Mouse (Mus musculus): ENCODE measurements around the gene Moxd1. TPM values are rescaled to one million over a fixed set of nuclear protein-coding genes. Genes with fewer than 3 reads are reported as not detected.
"Not testable (repeated sequence)": the region's sequence is repeated elsewhere in the genome, so short reads cannot be mapped to it uniquely, and the experiment has no call there.

Moxd1 gene
- polyA plus RNA-seq, 1 experiment from 2014 or later: 22.4 TPM

GRCm38 (mm10) chr10:24291611-24292010 is 68.3 kb downstream of the Moxd1 start:
- Histone ChIP-seq H3K27ac (no peak overlapping the region), H3K27me3 (ENCODE audit: insufficient read depth, poor library complexity, severe bottlenecking) (no peaks in the 10 kb centered on the region), H3K36me3 (no peaks in the 10 kb centered on the region), H3K4me3 (no peak overlapping the region), H3K9me3 (no peaks in the 10 kb centered on the region), H3K4me1 (replicated peaks) (peaks cover 5% of the 10 kb centered on the region; the same call in 1 of the 2 replicates)
- DNase-seq (ENCODE audit: low spot score): no peak
- 88% methylated on average over 8 of the region's 8 CpGs for WGBS

- Histone ChIP-seq H3K27ac (no peak overlapping the region), H3K36me3 (no peaks in the 10 kb centered on the region), H3K4me3 (no peak overlapping the region), H3K9me3 (no peaks in the 10 kb centered on the region), H3K4me1 (replicated peaks) (peaks cover 5% of the 10 kb centered on the region; the same call in 1 of the 2 replicates), H3K27me3 (ENCODE audit: insufficient read depth, poor library complexity, severe bottlenecking) (no peaks in the 10 kb centered on the region)
- no peak for DNase-seq (ENCODE audit: low spot score)
- 94% methylated on average over 1 of the region's 1 CpGs for whole genome bisulfite sequencing
Measured at GRCm38 (mm10) chr10:24292671-24293070, 69.4 kb downstream of the Moxd1 start.

GRCm38 (mm10) chr10:24296608-24297007 is 73.3 kb downstream of the Moxd1 start:
- no peaks in the 10 kb centered on the region for H3K36me3 ChIP-seq
- 64% methylated on average over 4 of the region's 4 CpGs for WGBS
- peaks cover 5% of the 10 kb centered on the region; the same call in 1 of the 2 replicates for H3K4me1 ChIP-seq (replicated peaks)
- no peak overlapping the region for H3K27ac ChIP-seq
- H3K9me3 ChIP-seq: no peaks in the 10 kb centered on the region
- no peak for DNase-seq (ENCODE audit: low spot score)
- no peaks in the 10 kb centered on the region for H3K27me3 ChIP-seq (ENCODE audit: insufficient read depth, poor library complexity, severe bottlenecking)
- no peak overlapping the region for H3K4me3 ChIP-seq

GRCm38 (mm10) chr10:24297792-24298191 is 74.5 kb downstream of the Moxd1 start:
- Histone ChIP-seq H3K36me3 (no peaks in the 10 kb centered on the region), H3K4me1 (replicated peaks) (peaks cover 5% of the 10 kb centered on the region; the same call in 1 of the 2 replicates), H3K27ac (no peak overlapping the region), H3K4me3 (no peak overlapping the region), H3K9me3 (no peaks in the 10 kb centered on the region), H3K27me3 (ENCODE audit: insufficient read depth, poor library complexity, severe bottlenecking) (no peaks in the 10 kb centered on the region)
- WGBS: 2% methylated on average over 1 of the region's 1 CpGs
- DNase-seq (ENCODE audit: low spot score): peak; percentile 64

GRCm38 (mm10) chr10:24298260-24299244 is 75.2 kb downstream of the Moxd1 start:
- no peaks in the 10 kb centered on the region for H3K9me3 ChIP-seq
- H3K4me1 ChIP-seq (replicated peaks): peaks cover 5% of the 10 kb centered on the region; the same call in 1 of the 2 replicates
- H3K27ac ChIP-seq: no peak overlapping the region
- peak; percentile 64 for DNase-seq (ENCODE audit: low spot score)
- WGBS: 48% methylated on average over 2 of the region's 2 CpGs
- H3K27me3 ChIP-seq (ENCODE audit: insufficient read depth, poor library complexity, severe bottlenecking): no peaks in the 10 kb centered on the region
- H3K36me3 ChIP-seq: no peaks in the 10 kb centered on the region
- H3K4me3 ChIP-seq: no peak overlapping the region

GRCm38 (mm10) chr10:24312191-24312611 is 88.9 kb downstream of the Moxd1 start:
- WGBS: 2% methylated on average over 9 of the region's 9 CpGs
- Histone ChIP-seq H3K27ac (no peak overlapping the region), H3K36me3 (no peaks in the 10 kb centered on the region), H3K27me3 (ENCODE audit: insufficient read depth, poor library complexity, severe bottlenecking) (no peaks in the 10 kb centered on the region), H3K9me3 (0 out of 2 replicates have a peak, but pooled peaks cover 3% of the 10 kb centered on the region), H3K4me1 (replicated peaks) (peaks cover 3% of the 10 kb centered on the region; the same call in 1 of the 2 replicates), H3K4me3 (no peak overlapping the region; the same call in 1 of the 2 replicates)
- DNase-seq (ENCODE audit: low spot score): peak; percentile 77

GRCm38 (mm10) chr10:24317126-24317836 is 94.0 kb downstream of the Moxd1 start:
- Histone ChIP-seq H3K4me3 (no peak overlapping the region), H3K36me3 (no peaks in the 10 kb centered on the region), H3K9me3 (no peaks in the 10 kb centered on the region), H3K27me3 (ENCODE audit: insufficient read depth, poor library complexity, severe bottlenecking) (no peaks in the 10 kb centered on the region), H3K27ac (no peak overlapping the region), H3K4me1 (replicated peaks) (peaks cover 7% of the 10 kb centered on the region; the same call in 1 of the 2 replicates)
- WGBS: 75% methylated on average over 19 of the region's 19 CpGs
- no peak for DNase-seq (ENCODE audit: low spot score)

- Histone ChIP-seq H3K27ac (no peak overlapping the region), H3K4me1 (replicated peaks) (peaks cover 7% of the 10 kb centered on the region; the same call in 1 of the 2 replicates), H3K9me3 (no peaks in the 10 kb centered on the region), H3K4me3 (no peak overlapping the region), H3K36me3 (no peaks in the 10 kb centered on the region), H3K27me3 (ENCODE audit: insufficient read depth, poor library complexity, severe bottlenecking) (no peaks in the 10 kb centered on the region)
- WGBS: 84% methylated on average over 3 of the region's 3 CpGs
- no peak for DNase-seq (ENCODE audit: low spot score)
Measured at GRCm38 (mm10) chr10:24320326-24320725, 97.0 kb downstream of the Moxd1 start.

GRCm38 (mm10) chr10:24323066-24323465 is 99.7 kb downstream of the Moxd1 start:
- Histone ChIP-seq H3K4me3 (no peak overlapping the region), H3K4me1 (replicated peaks) (no peaks in the 10 kb centered on the region), H3K36me3 (no peaks in the 10 kb centered on the region), H3K27ac (no peak overlapping the region), H3K9me3 (no peaks in the 10 kb centered on the region), H3K27me3 (ENCODE audit: insufficient read depth, poor library complexity, severe bottlenecking) (no peaks in the 10 kb centered on the region)
- DNase-seq (ENCODE audit: low spot score): no peak
- 93% methylated on average over 4 of the region's 4 CpGs for WGBS

- not testable (repeated sequence) for H3K4me3 ChIP-seq; H3K9me3 ChIP-seq; H3K36me3 ChIP-seq; H3K27ac ChIP-seq; H3K27me3 ChIP-seq (ENCODE audit: insufficient read depth, poor library complexity, severe bottlenecking); H3K4me1 ChIP-seq (replicated peaks); DNase-seq (ENCODE audit: low spot score)
- 40% methylated on average over 8 of the region's 8 CpGs for WGBS
Measured at GRCm38 (mm10) chr10:24327265-24327664, 103.9 kb downstream of the Moxd1 start.

GRCm38 (mm10) chr10:24332799-24333198 is 109.5 kb downstream of the Moxd1 start:
- Histone ChIP-seq H3K27me3 (ENCODE audit: insufficient read depth, poor library complexity, severe bottlenecking) (no peaks in the 10 kb centered on the region), H3K4me1 (replicated peaks) (no peaks in the 10 kb centered on the region), H3K4me3 (no peak overlapping the region), H3K36me3 (no peaks in the 10 kb centered on the region), H3K27ac (no peak overlapping the region), H3K9me3 (peaks cover 3% of the 10 kb centered on the region; the same call in 1 of the 2 replicates)
- 53% methylated on average over 3 of the region's 3 CpGs for WGBS
- DNase-seq (ENCODE audit: low spot score): no peak

- no peaks in the 10 kb centered on the region; the same call in 1 of the 2 replicates for H3K4me1 ChIP-seq (replicated peaks)
- no peak overlapping the region for H3K27ac ChIP-seq
- H3K27me3 ChIP-seq (ENCODE audit: insufficient read depth, poor library complexity, severe bottlenecking): no peaks in the 10 kb centered on the region
- H3K9me3 ChIP-seq: no peaks in the 10 kb centered on the region
- no peak for DNase-seq (ENCODE audit: low spot score)
- WGBS: 84% methylated on average over 10 of the region's 10 CpGs
- no peak overlapping the region for H3K4me3 ChIP-seq
- no peaks in the 10 kb centered on the region for H3K36me3 ChIP-seq
Measured at GRCm38 (mm10) chr10:24339593-24340143, 116.4 kb downstream of the Moxd1 start.

Measured in hindbrain, embryonic 10.5 days (tissue).